Mouse (Mus musculus): ENCODE data around the gene Tiam2. TPM values are rescaled to one million over a fixed set of nuclear protein-coding genes. Genes with fewer than 3 reads are reported as not detected.

Gene Tiam2
- total RNA-seq, 2 experiments from 2014 or later: 2.2 to 7.2 TPM

- DNase-seq (ENCODE audit: low spot score): peak; percentile 99
Measured at GRCm38 (mm10) chr17:3557331-3558311, 231.2 kb downstream of the Tiam2 start, which contains the start of gene Tfb1m. Gene Tfb1m, minus strand, starts transcription at chr17:3557781.

- no peak for DNase-seq (ENCODE audit: low spot score)
Measured at GRCm38 (mm10) chr17:3558356-3558870, 232.0 kb downstream of the Tiam2 start.

- DNase-seq (ENCODE audit: low spot score): no peak
Measured at GRCm38 (mm10) chr17:3560534-3560933, 234.2 kb downstream of the Tiam2 start.

- no peak for DNase-seq (ENCODE audit: low spot score)
Measured at GRCm38 (mm10) chr17:3562405-3562804, 236.0 kb downstream of the Tiam2 start.

GRCm38 (mm10) chr17:3570876-3571275 is 244.5 kb downstream of the Tiam2 start:
- peak; percentile 67 for DNase-seq (ENCODE audit: low spot score)

Other genes starting within 250 kb of the Tiam2 start
- 10 to 100 TPM; 22.4 to 22.9 TPM for gene Scaf8, start 211.6 kb upstream of the Tiam2 start, total RNA-seq (2021)
- not detected for gene Cldn20, start 206.0 kb downstream of the Tiam2 start, total RNA-seq (2021)
- gene Tfb1m, start 231.2 kb downstream of the Tiam2 start, total RNA-seq (2021): 10 to 100 TPM in 1 of 2 experiments, 1 to 10 TPM in 1; 9.7 to 10.2 TPM